Mouse (Mus musculus) heart, embryonic 10.5 days (tissue): Measurements from ENCODE around the gene 5830473C10Rik. TPM values are rescaled to one million over a fixed set of nuclear protein-coding genes. Genes with fewer than 3 reads are reported as not detected.
"Not testable (repeated sequence)": the region's sequence is repeated elsewhere in the genome, so short reads cannot be mapped to it uniquely, and the experiment has no call there.

ENCODE experiments used
- DNase-seq: peaks from one replicate; pipeline ENCODE4 v3.0.0-alpha.2; 2017; ENCODE audit warnings: low spot score
- H3K27ac ChIP-seq: fragments of 300-500 bp; sonication (generic); 2 replicates; pipeline ENCODE4 v1.5.1; 2016; ENCODE audit warnings: mild to moderate bottlenecking
- H3K27me3 ChIP-seq: fragments of 300-500 bp; sonication (generic); 2 replicates; pipeline ENCODE4 v1.6.1; 2016; ENCODE audit warnings: mild to moderate bottlenecking; ENCODE audit not compliant: poor library complexity, insufficient read depth, severe bottlenecking
- H3K36me3 ChIP-seq: fragments of 300-500 bp; sonication (generic); 2 replicates; pipeline ENCODE4 v1.6.1; 2016; ENCODE audit warnings: mild to moderate bottlenecking, moderate library complexity
- H3K4me1 ChIP-seq: fragments of 300-500 bp; sonication (generic); 2 replicates; pipeline ENCODE4 v1.6.1; 2016; ENCODE audit warnings: mild to moderate bottlenecking
- H3K4me3 ChIP-seq: fragments of 300-500 bp; sonication (generic); 2 replicates; pipeline ENCODE4 v1.5.1; 2016; ENCODE audit warnings: mild to moderate bottlenecking, moderate library complexity
- H3K9me3 ChIP-seq: fragments of 300-500 bp; sonication (generic); 2 replicates; pipeline ENCODE4 v1.6.1; 2016; ENCODE audit warnings: mild to moderate bottlenecking, moderate library complexity
- WGBS: fragments of 180-500 bp; shearing (Covaris S2); methylation state at CpG from one replicate; pipeline ENCODE4 v1.1.7; 2016; 5-methylcytosine and 5-hydroxymethylcytosine counted together
- polyA plus RNA-seq: library from polyadenylated mRNA; unstranded; fragments of >200 nt; fragmentation: Nextera tagmentation; extraction: Ambion mirVana; gene quantifications from 2 replicates; pipeline ENCODE4 v1.2.1, GENCODE M21; 2016

Gene 5830473C10Rik
- polyA plus RNA-seq, 1 experiment from 2014 or later, result 0.09 TPM

GRCm38 (mm10) chr5:90608906-90609305, 48.0 kb downstream of the 5830473C10Rik start:
- H3K27me3 ChIP-seq, result no peaks in the 10 kb centered on the region
- no peaks in the 10 kb centered on the region for H3K36me3 ChIP-seq
- no peak overlapping the region for H3K27ac ChIP-seq
- H3K4me1 ChIP-seq, result no peaks in the 10 kb centered on the region
- H3K4me3 ChIP-seq, result no peak overlapping the region
- 51% methylated on average over 11 of the region's 11 CpGs for WGBS
- H3K9me3 ChIP-seq, result no peaks in the 10 kb centered on the region
- DNase-seq, result no peak

GRCm38 (mm10) chr5:90611388-90611787, 50.5 kb downstream of the 5830473C10Rik start:
- no peak overlapping the region for H3K27ac ChIP-seq
- H3K9me3 ChIP-seq, result no peaks in the 10 kb centered on the region
- no peak overlapping the region for H3K4me3 ChIP-seq
- H3K36me3 ChIP-seq, result no peaks in the 10 kb centered on the region
- H3K27me3 ChIP-seq, result no peaks in the 10 kb centered on the region
- no peaks in the 10 kb centered on the region for H3K4me1 ChIP-seq
- DNase-seq, result no peak
- WGBS, result 82% methylated on average over 3 of the region's 3 CpGs

- no peak for DNase-seq
- H3K9me3 ChIP-seq, result no peaks in the 10 kb centered on the region
- no peak overlapping the region for H3K4me3 ChIP-seq
- H3K27ac ChIP-seq, result no peak overlapping the region
- 79% methylated on average over 6 of the region's 6 CpGs for WGBS
- no peaks in the 10 kb centered on the region for H3K36me3 ChIP-seq
- no peaks in the 10 kb centered on the region for H3K4me1 ChIP-seq
- H3K27me3 ChIP-seq, result no peaks in the 10 kb centered on the region
These were observed 51.2 kb downstream of the 5830473C10Rik start for GRCm38 (mm10) chr5:90611996-90612611.

GRCm38 (mm10) chr5:90612751-90613150, 51.8 kb downstream of the 5830473C10Rik start:
- H3K36me3 ChIP-seq, H3K27me3 ChIP-seq: not testable (repeated sequence)
- whole genome bisulfite sequencing, result 72% methylated on average over 1 of the region's 1 CpGs

GRCm38 (mm10) chr5:90617859-90618258, 57.0 kb downstream of the 5830473C10Rik start:
- 90% methylated on average over 3 of the region's 3 CpGs for WGBS
- no peaks in the 10 kb centered on the region for H3K36me3 ChIP-seq
- no peaks in the 10 kb centered on the region for H3K4me1 ChIP-seq
- H3K27ac ChIP-seq, result no peak overlapping the region
- H3K4me3 ChIP-seq, result no peak overlapping the region
- no peak for DNase-seq
- H3K9me3 ChIP-seq, result no peaks in the 10 kb centered on the region
- H3K27me3 ChIP-seq, result no peaks in the 10 kb centered on the region

More at GRCm38 (mm10) chr5:90612751-90613150, 51.8 kb downstream of the 5830473C10Rik start:
- H3K27ac ChIP-seq, H3K4me3 ChIP-seq, DNase-seq, H3K9me3 ChIP-seq, H3K4me1 ChIP-seq: not testable (repeated sequence)

GRCm38 (mm10) chr5:90621316-90621715, 60.4 kb downstream of the 5830473C10Rik start:
- Histone ChIP-seq H3K36me3 (no peaks in the 10 kb centered on the region), H3K4me1 (no peaks in the 10 kb centered on the region), H3K27ac (no peak overlapping the region), H3K9me3 (no peaks in the 10 kb centered on the region), H3K4me3 (no peak overlapping the region), H3K27me3 (no peaks in the 10 kb centered on the region)
- no peak for DNase-seq
- 92% methylated on average over 2 of the region's 2 CpGs for WGBS

GRCm38 (mm10) chr5:90621726-90622125, 60.8 kb downstream of the 5830473C10Rik start:
- Histone ChIP-seq H3K27ac (no peak overlapping the region), H3K36me3 (no peaks in the 10 kb centered on the region), H3K9me3 (no peaks in the 10 kb centered on the region), H3K4me1 (no peaks in the 10 kb centered on the region), H3K4me3 (no peak overlapping the region), H3K27me3 (no peaks in the 10 kb centered on the region)
- no peak for DNase-seq
- 90% methylated on average over 6 of the region's 6 CpGs for WGBS

GRCm38 (mm10) chr5:90623209-90623608, 62.3 kb downstream of the 5830473C10Rik start:
- DNase-seq, result no peak
- 76% methylated on average over 2 of the region's 2 CpGs for WGBS
- H3K9me3 ChIP-seq, result no peaks in the 10 kb centered on the region

GRCm38 (mm10) chr5:90624708-90625425, 64.0 kb downstream of the 5830473C10Rik start:
- no peak for DNase-seq
- WGBS, result 65% methylated on average over 18 of the region's 18 CpGs
- H3K27me3 ChIP-seq, result no peaks in the 10 kb centered on the region

More at GRCm38 (mm10) chr5:90623209-90623608, 62.3 kb downstream of the 5830473C10Rik start:
- Histone ChIP-seq H3K4me3 (no peak overlapping the region), H3K36me3 (no peaks in the 10 kb centered on the region), H3K27ac (no peak overlapping the region), H3K27me3 (no peaks in the 10 kb centered on the region), H3K4me1 (no peaks in the 10 kb centered on the region)

GRCm38 (mm10) chr5:90627423-90627822, 66.5 kb downstream of the 5830473C10Rik start:
- 87% methylated on average over 4 of the region's 4 CpGs for WGBS
- H3K27ac ChIP-seq, result no peak overlapping the region
- no peak for DNase-seq
- no peaks in the 10 kb centered on the region for H3K9me3 ChIP-seq
- H3K4me3 ChIP-seq, result no peak overlapping the region
- no peaks in the 10 kb centered on the region for H3K4me1 ChIP-seq
- H3K27me3 ChIP-seq, result no peaks in the 10 kb centered on the region
- no peaks in the 10 kb centered on the region for H3K36me3 ChIP-seq

More at GRCm38 (mm10) chr5:90624708-90625425, 64.0 kb downstream of the 5830473C10Rik start:
- H3K4me1 ChIP-seq, result no peaks in the 10 kb centered on the region
- H3K27ac ChIP-seq, result no peak overlapping the region
- no peaks in the 10 kb centered on the region for H3K36me3 ChIP-seq
- H3K9me3 ChIP-seq, result no peaks in the 10 kb centered on the region
- no peak overlapping the region for H3K4me3 ChIP-seq

GRCm38 (mm10) chr5:90628011-90628410, 67.1 kb downstream of the 5830473C10Rik start:
- H3K36me3 ChIP-seq, result no peaks in the 10 kb centered on the region
- WGBS, result 74% methylated on average over 3 of the region's 3 CpGs

GRCm38 (mm10) chr5:90628530-90628929, 67.6 kb downstream of the 5830473C10Rik start:
- H3K9me3 ChIP-seq, result no peaks in the 10 kb centered on the region
- no peaks in the 10 kb centered on the region for H3K36me3 ChIP-seq
- no peak for DNase-seq
- no peaks in the 10 kb centered on the region for H3K27me3 ChIP-seq
- no peak overlapping the region for H3K27ac ChIP-seq
- no peaks in the 10 kb centered on the region for H3K4me1 ChIP-seq
- H3K4me3 ChIP-seq, result no peak overlapping the region
- WGBS, result 78% methylated on average over 1 of the region's 1 CpGs

More at GRCm38 (mm10) chr5:90628011-90628410, 67.1 kb downstream of the 5830473C10Rik start:
- no peaks in the 10 kb centered on the region for H3K27me3 ChIP-seq
- no peaks in the 10 kb centered on the region for H3K9me3 ChIP-seq
- no peaks in the 10 kb centered on the region for H3K4me1 ChIP-seq
- DNase-seq, result no peak
- H3K27ac ChIP-seq, result no peak overlapping the region
- no peak overlapping the region for H3K4me3 ChIP-seq

GRCm38 (mm10) chr5:90634885-90635284, 74.0 kb downstream of the 5830473C10Rik start:
- 84% methylated on average over 7 of the region's 7 CpGs for WGBS
- no peaks in the 10 kb centered on the region for H3K36me3 ChIP-seq

More at GRCm38 (mm10) chr5:90634885-90635284, 74.0 kb downstream of the 5830473C10Rik start:
- H3K4me3 ChIP-seq, result no peak overlapping the region
- no peaks in the 10 kb centered on the region for H3K9me3 ChIP-seq
- H3K4me1 ChIP-seq, result no peaks in the 10 kb centered on the region
- no peak overlapping the region for H3K27ac ChIP-seq
- DNase-seq, result no peak
- H3K27me3 ChIP-seq, result no peaks in the 10 kb centered on the region
